Mouse (Mus musculus) layer of hippocampus, postnatal 10 days (tissue): ENCODE measurements at regions not wholly inside any gene's neighbourhood (a gene's known extent, or its start where the extent isn't known, plus 50 kb on each side); places are given as distances from the start of the nearest gene placed in this dataset.

Experiments used
- DNase-seq, 2 experiments: peaks; one replicate each; pipeline ENCODE4 v3.0.0; 2021; ENCODE audit warnings: low spot score in 2 of 2

DNA sequence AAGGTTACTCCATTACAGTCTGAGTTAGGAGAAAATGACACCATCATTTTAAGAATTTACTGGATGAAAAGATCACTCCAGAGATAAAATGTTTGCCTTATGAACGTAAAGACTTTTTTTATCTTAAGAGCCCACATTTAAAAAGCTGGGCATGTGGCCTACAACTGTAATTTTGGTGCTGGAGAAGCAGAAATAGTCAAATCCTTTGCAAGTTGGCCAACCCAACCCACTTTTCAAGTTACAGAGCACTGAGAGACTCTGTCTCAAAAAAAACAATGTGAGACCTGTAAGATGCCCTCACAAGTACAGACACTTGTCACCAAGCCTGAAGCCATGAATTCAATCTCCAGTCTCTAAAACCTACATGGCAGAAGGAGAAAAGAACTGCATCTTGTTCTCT, 305.6 kb upstream of the Cited2 start:
- DNase-seq, result no peak

DNA sequence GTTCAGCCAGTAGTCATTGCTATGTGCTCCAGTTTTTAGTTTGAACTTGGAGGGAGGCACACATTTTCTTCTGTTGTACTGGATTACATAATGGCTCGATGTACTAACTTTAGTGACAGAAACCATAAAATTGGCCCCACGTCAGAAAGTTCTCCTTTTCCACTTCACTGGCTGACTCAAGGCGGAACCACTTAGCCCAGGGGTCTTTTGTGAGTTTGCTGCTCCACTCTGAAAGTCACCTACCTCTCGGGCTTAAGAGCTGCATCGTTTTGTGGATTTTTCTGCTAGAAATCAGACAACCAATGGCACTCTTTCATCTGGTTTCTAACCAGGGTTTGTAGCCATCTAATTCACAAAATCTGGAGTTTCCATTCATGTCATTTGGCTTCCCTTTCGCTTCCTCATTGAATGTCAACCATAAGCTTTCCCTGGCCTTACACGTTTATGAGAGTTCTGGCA, 304.8 kb upstream of the Cited2 start:
- no peak for DNase-seq

- DNase-seq, result no peak
These were observed 299.3 kb upstream of the Cited2 start for GRCm38 (mm10) chr10:17423584-17424278.

DNA sequence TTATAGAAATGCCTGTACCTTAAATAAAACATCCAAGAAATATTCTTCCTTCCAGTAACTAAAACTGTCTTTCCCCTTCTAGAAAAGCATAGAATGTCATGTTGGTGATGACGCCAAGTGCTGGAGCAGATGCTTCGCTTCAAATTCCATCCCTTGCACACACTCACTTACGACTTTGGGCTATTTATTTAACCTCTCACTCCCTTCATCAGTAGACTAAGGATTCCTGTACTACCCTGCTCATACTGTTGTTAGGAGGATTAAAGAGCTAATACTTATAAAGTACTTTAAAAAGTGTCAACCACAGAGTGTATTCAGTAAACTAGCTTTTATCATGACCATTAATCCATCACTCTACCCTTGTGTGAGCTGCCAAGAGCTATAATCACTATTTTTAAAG, 296.8 kb upstream of the Cited2 start:
- no peak for DNase-seq

- DNase-seq, result no peak
These were observed 295.7 kb upstream of the Cited2 start for GRCm38 (mm10) chr10:17427316-17427715.

GRCm38 (mm10) chr10:17428315-17428714, 294.7 kb upstream of the Cited2 start:
- DNase-seq, result no peak

DNA sequence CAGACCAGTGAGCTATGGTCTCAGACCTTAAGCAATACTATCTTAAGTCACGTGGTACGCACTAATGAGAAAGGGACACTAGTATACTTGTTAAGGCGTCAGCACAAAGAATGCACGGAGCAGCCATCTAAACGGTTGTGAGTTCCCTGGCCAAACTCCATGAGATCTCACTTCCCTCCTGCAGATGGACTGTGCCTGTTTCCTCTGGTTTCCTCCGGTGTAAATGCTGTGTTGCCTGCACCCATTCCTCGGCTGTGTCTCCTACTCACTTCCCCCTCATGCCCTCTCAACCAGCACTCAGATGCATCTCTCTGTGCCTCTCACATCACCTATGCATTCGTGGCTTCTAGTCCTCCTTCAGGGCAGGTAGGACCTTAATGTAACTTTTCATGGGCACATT, 291.9 kb upstream of the Cited2 start:
- no peak for DNase-seq

GRCm38 (mm10) chr10:17434098-17434497, 288.9 kb upstream of the Cited2 start:
- no peak for DNase-seq

DNA sequence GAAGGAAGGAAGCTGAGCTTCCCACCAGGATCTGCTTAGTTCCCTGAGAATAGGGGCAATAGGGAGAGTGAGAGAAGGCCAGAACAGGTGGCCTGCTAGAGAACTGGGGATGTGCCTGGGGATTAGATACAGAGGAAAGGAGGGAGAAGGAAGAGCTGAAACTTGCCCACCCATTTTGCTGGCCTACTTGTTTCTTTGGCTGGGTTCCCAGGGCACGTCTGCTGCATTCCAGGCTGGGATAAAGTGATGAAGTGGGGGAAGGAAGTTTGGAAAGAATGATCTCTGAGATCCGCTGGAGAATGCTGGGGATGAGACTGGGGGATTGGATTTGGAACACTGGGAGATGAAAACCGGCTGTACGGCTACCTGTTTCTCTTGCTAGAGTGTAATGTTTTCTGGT, 272.8 kb upstream of the Cited2 start:
- DNase-seq, result no peak

GRCm38 (mm10) chr10:17470880-17471279, 252.1 kb upstream of the Cited2 start:
- DNase-seq, result no peak

DNA sequence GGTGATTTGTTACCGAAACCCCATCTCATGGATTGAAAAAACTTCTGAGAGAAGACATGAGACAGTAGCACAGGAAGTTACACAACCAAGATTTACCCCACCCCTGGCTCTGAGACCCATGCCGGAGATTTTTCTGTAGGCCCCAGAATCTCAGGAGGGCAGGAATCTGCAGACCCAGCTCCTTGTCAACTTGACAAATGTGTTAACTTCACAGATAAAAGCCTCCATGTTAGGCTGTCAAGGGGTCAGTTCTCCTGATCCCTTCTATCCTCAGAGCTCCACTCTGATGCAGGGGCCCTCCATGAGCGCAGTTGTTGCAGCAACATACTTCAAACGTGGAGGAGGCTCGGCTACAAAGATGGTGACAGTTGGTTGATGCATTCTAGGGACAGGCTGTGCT, 250.5 kb upstream of the Cited2 start:
- no peak for DNase-seq

DNA sequence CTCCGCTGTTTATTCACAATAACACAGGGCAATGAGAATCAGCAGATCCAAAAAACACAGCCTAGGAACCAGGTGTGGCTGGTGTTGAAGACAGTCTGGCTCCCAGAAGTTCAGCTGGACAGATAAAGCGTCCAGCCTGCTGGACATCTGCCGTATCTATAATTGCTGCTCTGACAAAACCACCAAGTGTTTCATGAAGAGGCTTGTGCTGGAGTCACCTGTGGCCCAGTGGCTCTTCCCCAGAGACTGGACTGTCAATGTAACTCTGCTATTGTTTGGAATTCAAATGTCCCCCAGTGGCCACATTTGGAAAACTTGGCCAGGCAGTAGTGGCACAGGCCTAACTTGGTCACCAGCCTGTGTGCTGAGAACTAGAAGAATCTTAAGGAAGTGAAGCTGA, 247.0 kb upstream of the Cited2 start:
- DNase-seq, result no peak

DNA sequence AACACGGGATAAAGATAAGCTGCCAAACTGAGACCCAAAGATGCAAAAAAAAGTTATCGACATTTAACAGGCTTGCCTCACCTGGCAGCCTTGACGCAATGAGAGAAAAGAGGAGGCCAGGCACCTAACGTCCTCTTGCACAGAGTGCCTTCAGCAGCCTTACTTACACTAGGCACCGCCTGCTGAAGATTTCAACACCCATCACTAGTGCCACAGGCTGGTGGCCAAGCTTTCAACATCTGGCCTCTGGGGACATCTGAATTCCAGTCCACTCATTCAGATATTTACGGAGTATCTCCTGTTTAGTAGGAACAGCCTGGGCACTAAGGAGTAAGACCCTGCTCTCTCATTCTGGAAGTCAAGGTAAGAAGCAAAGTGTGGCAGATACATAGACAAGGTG, 246.3 kb upstream of the Cited2 start:
- no peak for DNase-seq

DNA sequence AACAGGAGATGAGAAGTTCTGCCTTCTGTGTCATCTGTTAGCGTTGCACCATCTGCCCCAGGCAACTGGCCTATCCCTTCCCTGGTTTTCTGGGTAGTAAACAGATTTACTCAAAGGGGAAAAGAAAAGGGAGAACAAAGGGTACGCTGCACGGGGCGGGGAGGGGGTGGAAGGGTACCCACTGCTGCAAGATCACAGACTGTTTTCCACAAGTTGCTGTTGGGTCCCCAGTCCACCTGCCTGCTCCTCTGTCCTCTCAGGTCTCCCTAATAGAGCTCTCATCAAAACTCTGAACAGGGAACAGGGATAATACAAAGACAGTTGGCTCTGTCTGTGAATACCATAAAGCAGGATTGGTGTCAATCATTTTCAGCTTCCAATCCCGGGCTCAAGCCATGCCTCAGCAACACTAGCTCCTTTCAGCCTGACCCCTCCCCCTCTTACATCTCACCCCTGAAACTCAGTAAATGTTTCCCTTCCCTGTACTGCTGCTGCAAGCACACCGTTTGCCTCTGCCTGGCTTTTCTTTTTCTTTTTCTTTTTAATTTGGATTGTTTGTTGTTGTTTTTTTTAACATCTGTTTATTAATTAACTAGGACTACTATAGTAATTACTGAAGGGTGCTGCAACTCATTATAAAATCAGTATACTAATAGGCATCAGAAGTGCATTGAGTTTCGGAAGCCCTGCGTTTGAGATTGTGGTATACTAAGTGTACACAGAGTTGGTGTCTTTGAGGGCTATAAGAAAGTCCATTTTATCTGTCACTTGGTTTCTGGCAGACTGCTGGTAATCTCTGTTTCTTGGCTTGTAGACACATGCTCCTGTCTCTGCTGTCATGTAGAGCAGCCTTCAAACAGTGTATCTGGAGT, 244.0 kb upstream of the Cited2 start:
- peak; percentile 41 to 45 for DNase-seq

- no peak for DNase-seq
These were observed 240.3 kb upstream of the Cited2 start for GRCm38 (mm10) chr10:17482751-17483150.

GRCm38 (mm10) chr10:17485049-17485449, 238.0 kb upstream of the Cited2 start:
- DNase-seq, result no peak

DNA sequence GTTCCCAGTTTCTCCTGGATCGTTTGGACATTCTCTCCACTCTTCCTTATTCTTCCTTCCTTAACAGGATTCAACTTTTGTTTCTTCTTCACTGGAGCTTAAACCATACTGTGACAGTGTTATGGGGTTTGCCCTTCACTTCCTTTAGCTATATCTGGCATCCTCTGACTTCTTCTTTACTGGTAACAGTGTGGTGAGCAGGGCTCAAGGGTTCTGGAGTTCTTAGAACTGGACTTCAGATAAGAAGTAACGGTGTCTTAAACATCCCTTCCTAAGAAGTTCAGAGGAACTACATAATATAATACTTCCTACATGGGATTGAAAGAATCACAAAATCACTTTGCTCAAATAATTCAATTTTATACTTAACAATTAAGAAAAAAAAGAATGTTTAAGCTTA, 237.5 kb upstream of the Cited2 start:
- DNase-seq, result no peak

GRCm38 (mm10) chr10:17486011-17486410, 237.0 kb upstream of the Cited2 start:
- DNase-seq, result no peak

- DNase-seq, result no peak
These were observed 235.6 kb upstream of the Cited2 start for GRCm38 (mm10) chr10:17487460-17487859.

DNA sequence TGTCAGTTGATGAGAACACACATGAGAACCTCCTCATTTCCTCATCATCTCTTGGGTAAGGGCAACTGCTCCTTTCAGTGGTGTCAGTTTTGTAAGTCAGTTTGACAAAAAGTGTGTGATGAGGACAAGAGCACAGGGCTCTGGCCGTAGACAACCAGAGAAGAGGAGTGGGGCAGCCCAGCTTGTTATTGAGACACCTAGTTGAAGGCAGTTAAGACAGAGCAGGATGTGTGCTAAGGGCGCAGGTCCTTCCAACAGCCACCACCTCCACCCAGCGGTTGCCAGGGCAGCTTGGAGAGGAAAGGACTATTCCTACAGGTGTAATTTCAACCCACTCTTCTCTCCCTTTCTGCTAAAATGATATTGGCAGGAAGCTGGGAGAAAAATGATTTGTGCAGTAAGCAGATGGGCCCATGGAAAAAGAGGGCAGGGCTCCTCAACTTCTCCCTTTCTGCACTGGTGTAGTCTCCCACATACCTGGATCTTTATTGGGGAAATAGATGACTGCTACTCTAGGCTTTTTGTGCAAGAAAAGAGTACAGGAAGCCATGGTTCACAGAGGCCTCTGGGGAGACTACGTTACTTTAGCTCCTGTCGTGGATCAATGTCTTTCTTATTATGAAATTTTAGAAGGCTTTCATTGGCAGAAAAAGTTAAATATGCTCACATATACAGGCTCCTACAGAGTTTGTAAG, 231.3 kb upstream of the Cited2 start:
- no peak for DNase-seq

- DNase-seq, result no peak
These were observed 229.9 kb upstream of the Cited2 start for GRCm38 (mm10) chr10:17493137-17493536.

GRCm38 (mm10) chr10:17496831-17497230, 226.2 kb upstream of the Cited2 start:
- no peak for DNase-seq
